Mouse (Mus musculus) lung, embryonic 14.5 days (tissue): Measurements from ENCODE around the gene Ccnk. TPM values are rescaled to one million over a fixed set of nuclear protein-coding genes. Genes with fewer than 3 reads are reported as not detected.

ENCODE experiments used
- ATAC-seq: fragments of 200-750 bp; cut with Nextera tagmentation; 2 replicates; pipeline ENCODE4 v1.8.0; 2017; ENCODE audit warnings: mild to moderate bottlenecking, moderate TSS enrichment, moderate library complexity; ENCODE audit not compliant: insufficient read depth
- DNase-seq: peaks from one replicate; pipeline ENCODE4 v3.0.0-alpha.2; 2015
- H3K27ac ChIP-seq: fragments of 300-500 bp; sonication (generic); 2 replicates; pipeline ENCODE4 v1.5.1; 2014; ENCODE audit warnings: low read depth, mild to moderate bottlenecking, moderate library complexity
- H3K27me3 ChIP-seq: fragments of 300-500 bp; sonication (generic); 2 replicates; pipeline ENCODE4 v1.6.1; 2014; ENCODE audit warnings: low read length, control low read depth; ENCODE audit not compliant: insufficient read depth
- H3K36me3 ChIP-seq: fragments of 300-500 bp; sonication (generic); 2 replicates; pipeline ENCODE4 v1.6.1; 2014; ENCODE audit warnings: control low read depth; ENCODE audit not compliant: insufficient read depth
- H3K4me1 ChIP-seq: fragments of 300-500 bp; sonication (generic); 2 replicates; pipeline ENCODE4 v1.6.1; 2014; ENCODE audit warnings: antibody characterized with exemption, control low read depth; ENCODE audit not compliant: insufficient read depth
- H3K4me2 ChIP-seq: fragments of 300-500 bp; sonication (generic); 2 replicates; pipeline ENCODE4 v1.6.1; 2014; ENCODE audit warnings: mild to moderate bottlenecking
- H3K4me3 ChIP-seq: fragments of 300-500 bp; sonication (generic); 2 replicates; pipeline ENCODE4 v1.5.1; 2014; ENCODE audit warnings: low read depth, low read length
- H3K9ac ChIP-seq: fragments of 300-500 bp; sonication (generic); 2 replicates; pipeline ENCODE4 v1.6.1; 2014
- H3K9me3 ChIP-seq: fragments of 300-500 bp; sonication (generic); 2 replicates; pipeline ENCODE4 v1.6.1; 2016; ENCODE audit warnings: low read depth, low read length, control low read depth
- CTCF ChIP-seq: IDR thresholded peaks from 2 replicates; pipeline ENCODE4 v1.5.1; 2016; ENCODE audit warnings: antibody characterized with exemption, low read depth
- WGBS: fragments of 180-500 bp; shearing (Covaris S2); extraction: QIAGEN DNeasy Blood & Tissue Kit; methylation state at CpG from one replicate; pipeline ENCODE4 v1.1.7; 2014; 5-methylcytosine and 5-hydroxymethylcytosine counted together
- polyA plus RNA-seq: library from polyadenylated mRNA; unstranded; fragments of >200 nt; fragmentation: Nextera tagmentation; extraction: Ambion mirVana; gene quantifications from 2 replicates; pipeline ENCODE4 v1.2.1, GENCODE M21; 2014

Gene Ccnk
- polyA plus RNA-seq, 1 experiment from 2014 or later = 5.3 TPM

DNA sequence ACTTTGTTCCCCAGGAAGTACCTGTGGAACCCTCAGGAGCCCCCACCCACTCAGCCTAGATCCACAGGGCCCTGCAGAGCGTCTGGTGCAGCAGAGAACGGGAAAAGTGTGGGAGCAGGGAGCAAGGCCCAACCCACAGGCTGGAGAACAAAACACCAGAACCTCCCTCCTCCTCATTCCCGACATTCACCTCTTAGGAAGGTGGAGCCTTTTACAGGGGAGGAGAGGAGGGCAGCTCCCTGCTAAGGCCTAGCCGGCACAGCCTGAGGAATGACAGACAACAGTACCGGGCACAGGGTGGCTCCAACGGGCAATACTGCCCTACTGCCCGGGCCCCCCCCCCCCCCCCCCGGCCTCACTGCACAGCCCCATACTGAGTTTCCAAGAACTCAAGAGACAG is 44.0 kb downstream of the Ccnk start:
- 47% methylated on average over 6 of the region's 8 CpGs for WGBS
- Histone ChIP-seq H3K4me3 (no peak overlapping the region), H3K4me2 (no peak overlapping the region), H3K9ac (no peak overlapping the region), H3K9me3 (no peaks in the 10 kb centered on the region), H3K27ac (no peak overlapping the region), H3K36me3 (no peaks in the 10 kb centered on the region), H3K4me1 (peaks cover 12% of the 10 kb centered on the region), H3K27me3 (no peaks in the 10 kb centered on the region)
- DNase-seq (no peak), ATAC-seq (no peak)
- no peak for TF ChIP-seq CTCF

DNA sequence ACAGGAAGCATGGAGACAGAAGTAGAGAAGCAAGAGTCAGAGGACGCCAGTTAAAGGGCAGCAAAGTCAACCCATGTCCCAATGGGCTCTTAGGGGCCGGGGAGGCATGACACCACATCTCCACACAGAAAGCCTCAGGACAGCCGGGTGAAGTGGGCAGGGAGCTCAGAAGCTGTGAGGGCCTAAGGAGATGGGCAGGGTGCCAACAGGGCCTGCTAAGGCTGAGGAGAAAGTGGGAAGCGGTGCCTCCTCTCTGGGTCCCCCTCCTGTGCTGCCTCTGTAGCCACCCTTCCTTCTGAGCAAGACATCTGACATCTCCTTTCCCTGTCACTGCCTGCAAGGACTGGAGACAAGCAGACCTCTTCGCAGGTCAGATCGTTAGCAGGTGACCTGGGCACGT is 46.4 kb downstream of the Ccnk start:
- Histone ChIP-seq H3K36me3 (no peaks in the 10 kb centered on the region), H3K4me2 (no peak overlapping the region), H3K9ac (no peak overlapping the region), H3K9me3 (no peaks in the 10 kb centered on the region), H3K27me3 (no peaks in the 10 kb centered on the region), H3K4me1 (peaks cover 6% of the 10 kb centered on the region), H3K4me3 (no peak overlapping the region), H3K27ac (no peak overlapping the region)
- DNase-seq (peak; percentile 59), ATAC-seq (no peak)
- TF ChIP-seq CTCF = no peak
- 67% methylated on average over 7 of the region's 7 CpGs for WGBS

DNA sequence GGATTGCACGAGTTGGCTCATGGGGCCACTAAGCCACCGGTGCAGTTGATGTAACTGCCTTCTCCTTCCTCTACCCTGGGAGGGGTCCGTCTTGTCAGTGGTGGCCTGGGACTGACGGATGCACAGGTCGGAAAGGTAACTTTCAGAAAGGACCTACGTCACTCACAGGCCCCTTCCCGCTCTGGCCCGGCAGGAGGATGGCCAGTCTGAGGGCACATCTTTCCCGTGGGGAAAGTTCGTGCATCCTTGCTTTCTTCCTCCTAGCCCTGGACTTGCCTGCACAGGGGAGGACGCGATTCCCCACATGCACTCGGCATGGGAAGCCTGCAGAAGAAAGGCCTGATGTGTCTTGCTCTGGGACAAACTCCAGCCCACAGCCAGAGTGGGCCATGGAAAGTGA is 46.8 kb downstream of the Ccnk start:
- ATAC-seq (no peak), DNase-seq (no peak)
- no peak overlapping the region for H3K4me2 ChIP-seq
- no peaks in the 10 kb centered on the region for H3K27me3 ChIP-seq
- H3K4me1 ChIP-seq = peaks cover 6% of the 10 kb centered on the region
- H3K4me3 ChIP-seq = no peak overlapping the region
- no peak overlapping the region for H3K9ac ChIP-seq
- H3K27ac ChIP-seq = no peak overlapping the region
- TF ChIP-seq CTCF = no peak
- H3K36me3 ChIP-seq = no peaks in the 10 kb centered on the region
- H3K9me3 ChIP-seq = no peaks in the 10 kb centered on the region
- WGBS = 78% methylated on average over 13 of the region's 13 CpGs

DNA sequence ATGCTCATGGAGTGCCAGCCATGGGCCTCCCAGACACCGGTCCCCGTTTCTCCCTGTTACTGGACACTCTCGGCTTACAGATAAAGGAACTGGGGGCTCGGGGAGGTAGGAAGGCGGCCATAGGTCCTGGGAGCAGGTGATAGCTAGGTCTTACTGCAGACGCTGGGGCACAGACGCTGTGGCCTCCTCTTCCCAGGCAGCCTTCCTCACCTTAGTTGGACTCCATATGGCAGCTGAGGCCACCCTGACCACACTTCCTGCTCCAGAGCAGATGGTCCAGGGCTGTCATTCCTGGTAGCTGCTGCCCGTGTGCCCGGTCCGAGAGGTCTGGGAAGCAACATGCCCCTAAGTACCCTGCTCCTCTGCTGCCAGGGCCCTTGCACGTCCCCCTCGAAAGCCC is 47.6 kb downstream of the Ccnk start:
- H3K4me3 ChIP-seq = no peak overlapping the region
- H3K27ac ChIP-seq = no peak overlapping the region
- no peak for DNase-seq
- H3K4me1 ChIP-seq = peaks cover 6% of the 10 kb centered on the region
- WGBS = 78% methylated on average over 12 of the region's 12 CpGs
- no peaks in the 10 kb centered on the region for H3K36me3 ChIP-seq
- H3K27me3 ChIP-seq = no peaks in the 10 kb centered on the region
- no peak overlapping the region for H3K4me2 ChIP-seq
- no peak for TF ChIP-seq CTCF
- no peak overlapping the region for H3K9ac ChIP-seq
- no peak for ATAC-seq
- H3K9me3 ChIP-seq = no peaks in the 10 kb centered on the region

DNA sequence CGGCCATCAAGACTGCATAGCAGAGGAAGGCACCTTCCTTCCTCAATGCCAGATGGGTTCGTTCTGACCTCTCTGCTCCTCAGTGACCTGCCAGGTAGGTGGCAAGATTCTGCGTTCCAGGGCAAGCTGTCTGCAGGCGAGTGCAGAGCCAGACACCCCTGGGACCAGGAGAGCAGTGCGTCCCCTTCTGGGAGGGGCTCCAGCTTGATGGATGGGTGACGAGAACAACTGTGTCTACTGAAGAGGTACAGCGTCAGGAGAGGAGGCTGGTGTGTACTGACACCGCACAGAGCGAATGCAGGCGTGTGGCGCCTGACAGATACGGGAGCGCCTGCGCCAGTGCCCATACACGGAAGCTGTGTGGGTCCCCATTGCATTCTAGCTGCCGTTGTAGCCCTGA is 48.1 kb downstream of the Ccnk start:
- no peaks in the 10 kb centered on the region for H3K27me3 ChIP-seq
- peaks cover 6% of the 10 kb centered on the region for H3K4me1 ChIP-seq
- H3K4me3 ChIP-seq = no peak overlapping the region
- no peak overlapping the region for H3K27ac ChIP-seq
- ATAC-seq (no peak), DNase-seq (no peak)
- no peaks in the 10 kb centered on the region for H3K36me3 ChIP-seq
- TF ChIP-seq CTCF = no peak
- 77% methylated on average over 16 of the region's 16 CpGs for WGBS
- no peak overlapping the region for H3K4me2 ChIP-seq
- no peak overlapping the region for H3K9ac ChIP-seq
- H3K9me3 ChIP-seq = no peaks in the 10 kb centered on the region

DNA sequence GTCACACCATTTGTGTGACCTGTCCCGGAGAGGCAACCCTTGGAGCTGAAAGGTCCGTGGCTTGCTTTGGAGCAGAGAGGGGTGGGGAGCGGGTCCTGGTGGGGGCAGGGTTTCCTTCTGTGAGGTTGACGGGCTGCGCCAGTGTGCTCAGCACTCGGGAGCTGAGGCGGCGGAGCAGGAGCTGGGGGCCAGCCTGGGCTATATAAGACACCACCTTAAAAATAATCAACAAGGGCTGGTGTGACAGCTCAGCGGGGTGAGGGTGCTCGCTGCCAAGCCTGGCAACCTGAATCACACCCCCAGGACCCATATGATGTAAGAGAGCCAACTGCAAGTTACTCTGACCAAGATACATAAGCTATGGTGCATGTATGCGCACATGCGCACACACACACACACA is 50.7 kb downstream of the Ccnk start:
- peaks cover 6% of the 10 kb centered on the region for H3K4me1 ChIP-seq
- H3K36me3 ChIP-seq = no peaks in the 10 kb centered on the region
- H3K4me2 ChIP-seq = no peak overlapping the region
- no peaks in the 10 kb centered on the region for H3K27me3 ChIP-seq
- no peak overlapping the region for H3K9ac ChIP-seq
- 60% methylated on average over 12 of the region's 12 CpGs for WGBS
- H3K27ac ChIP-seq = no peak overlapping the region
- ATAC-seq (no peak), DNase-seq (no peak)
- no peaks in the 10 kb centered on the region for H3K9me3 ChIP-seq
- TF ChIP-seq CTCF = no peak
- H3K4me3 ChIP-seq = no peak overlapping the region

DNA sequence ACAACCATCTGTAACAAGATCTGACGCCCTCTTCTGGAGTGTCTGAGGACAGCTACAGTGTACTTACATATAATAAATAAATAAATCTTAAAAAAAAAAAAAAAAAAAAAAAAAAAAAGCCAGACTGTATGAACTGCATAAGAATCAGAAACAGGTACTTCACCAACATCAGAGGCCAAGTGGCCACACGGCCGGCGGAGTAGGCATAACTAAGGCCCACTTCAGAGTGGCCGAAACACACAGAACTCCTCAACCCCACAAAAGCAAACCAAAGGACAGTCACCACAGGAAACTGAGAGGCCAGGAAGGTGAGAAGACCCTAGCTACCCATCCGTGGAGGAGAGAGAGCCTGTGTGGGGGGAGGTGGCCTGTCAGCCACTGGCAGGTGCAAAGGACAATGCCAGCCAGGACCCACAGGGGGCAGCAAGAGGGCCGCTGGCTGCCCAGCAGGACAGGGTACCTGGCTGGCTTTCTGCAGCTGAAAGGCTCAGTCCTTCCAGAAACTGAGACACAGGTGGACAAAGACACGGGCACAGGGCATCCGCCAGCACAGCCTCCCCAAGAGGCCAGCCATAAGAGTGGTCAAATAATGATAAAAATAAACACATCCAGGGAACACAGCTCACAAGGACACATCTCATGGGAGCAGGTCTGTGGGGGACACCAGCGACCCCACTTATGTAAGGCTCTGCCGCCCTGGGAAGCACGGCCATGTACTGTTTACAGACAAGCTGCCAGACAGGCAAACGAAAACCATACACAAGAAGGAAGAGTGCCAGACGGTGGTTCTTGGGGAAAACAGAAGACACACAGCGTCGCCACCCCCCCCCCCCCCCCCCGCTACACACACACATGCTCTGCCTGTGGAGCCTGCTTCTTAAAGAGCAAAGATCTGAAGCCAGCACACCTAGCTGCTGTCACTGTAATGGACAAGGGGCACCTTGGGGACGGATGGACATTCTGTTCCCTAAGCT is 51.7 kb downstream of the Ccnk start:
- peak; percentile 65 for DNase-seq
- H3K27me3 ChIP-seq = no peaks in the 10 kb centered on the region
- no peak overlapping the region for H3K4me2 ChIP-seq
- H3K9ac ChIP-seq = no peak overlapping the region
- H3K4me3 ChIP-seq = no peak overlapping the region
- ATAC-seq = 0 out of 2 replicates have a peak, but pooled peaks have one; percentile 23
- 42% methylated on average over 17 of the region's 18 CpGs for WGBS
- peak; percentile 67 for TF ChIP-seq CTCF
- H3K27ac ChIP-seq = no peak overlapping the region
- no peaks in the 10 kb centered on the region for H3K4me1 ChIP-seq
- no peaks in the 10 kb centered on the region for H3K9me3 ChIP-seq
- H3K36me3 ChIP-seq = no peaks in the 10 kb centered on the region
